Mouse (Mus musculus): ENCODE results near the gene Stpg3. TPM values are rescaled to one million over a fixed set of nuclear protein-coding genes. Genes with fewer than 3 reads are reported as not detected.

The Stpg3 gene
- total and polyA plus RNA-seq, 3 experiments: not detected

- H3K4me1 ChIP-seq (ENCODE audit: control insufficient read depth in 1 of 2, insufficient read depth in 2 of 2): peaks cover 3% of the 10 kb centered on the region in 2 experiments
- in situ Hi-C loops (cut with MboI; ENCODE audit: low pct_ligation_motif_present, low pct_unique_long_range_greater_than_20kb, low sequenced_read_pairs) (no loop called here), dilution Hi-C loops (cut with MboI; ENCODE audit: extremely low pct_ligation_motif_present, extremely low pct_unique_long_range_greater_than_20kb, low sequenced_read_pairs) (no loop called here)
- no peak for DNase-seq (ENCODE audit: extremely low read depth)
- no peak within 1 kb of the TSS for H3K9ac ChIP-seq (ENCODE audit: insufficient read depth, low read depth)
- H3K9me3 ChIP-seq (replicated peaks; ENCODE audit: low read length): no peaks in the 10 kb centered on the region
- H3K27me3 ChIP-seq (replicated peaks): peaks cover 6% of the 10 kb centered on the region
- no peaks in the 10 kb centered on the region for H3K79me2 ChIP-seq (replicated peaks; ENCODE audit: control insufficient read depth, extremely low read depth, insufficient read depth, poor library complexity, severe bottlenecking)
- no peak for TF ChIP-seq KAT2A (IDR thresholded peaks at IDR 0.05; ENCODE audit: insufficient replicate concordance, low read length)
- TF ChIP-seq SMC3 (IDR thresholded peaks at IDR 0.05; ENCODE audit: low read depth, low read length): no peak
- TF ChIP-seq JUND (conservative IDR thresholded peaks at IDR 0.05; ENCODE audit: low read depth, low read length): no peak
- no peak for TF ChIP-seq ELF1 (IDR thresholded peaks at IDR 0.05; ENCODE audit: low read depth, low read length)
- no peak for TF ChIP-seq MEF2A (IDR thresholded peaks at IDR 0.05; ENCODE audit: borderline replicate concordance, low read depth, low read length)
- no peak for TF ChIP-seq JUN (IDR thresholded peaks at IDR 0.05; ENCODE audit: insufficient read depth, low read depth, low read length)
- TF ChIP-seq RAD21 (IDR thresholded peaks at IDR 0.05; ENCODE audit: low read depth, low read length): no peak
- TF ChIP-seq ZNF384 (IDR thresholded peaks at IDR 0.05; ENCODE audit: low read depth, low read length): no peak
- no peak for TF ChIP-seq BHLHE40 (IDR thresholded peaks at IDR 0.05; ENCODE audit: low read depth, low read length)
- TF ChIP-seq MAZ (IDR thresholded peaks at IDR 0.05; ENCODE audit: low read depth, low read length): no peak
- TF ChIP-seq NELFE (IDR thresholded peaks at IDR 0.05; ENCODE audit: low read depth, low read length): no peak
- TF ChIP-seq MAFK (IDR thresholded peaks at IDR 0.05; ENCODE audit: insufficient replicate concordance, low read length): no peak
- TF ChIP-seq CHD1 (IDR thresholded peaks at IDR 0.05; ENCODE audit: low read depth, low read length): no peak
- no peak for TF ChIP-seq ETS1 (conservative IDR thresholded peaks at IDR 0.05; ENCODE audit: low read depth, low read length)
- TF ChIP-seq NRF1 (IDR thresholded peaks at IDR 0.05; ENCODE audit: low read depth, low read length): no peak
- H3K27ac ChIP-seq (ENCODE audit: insufficient read depth, low read depth): no peak within 1 kb of the TSS
- H3K4me3 ChIP-seq (replicated peaks in 1 of 3; ENCODE audit: low read depth in 2 of 3, low read length in 2 of 3, poor library complexity in 1 of 3): no peak within 1 kb of the TSS
- no peak within 1 kb of the TSS for H3K4me2 ChIP-seq (ENCODE audit: insufficient read depth, low read depth, poor library complexity, severe bottlenecking)
- H3K36me3 ChIP-seq (replicated peaks in 1 of 2; ENCODE audit: control insufficient read depth in 1 of 2, insufficient read depth in 1 of 2, low read length in 1 of 2): peaks cover 64 to 81% of the 10 kb centered on the region in 2 experiments
Observed at GRCm38 (mm10) chr2:25246183-25247072, 32.0 kb upstream of the Stpg3 start, which contains the start of gene AL732309.1. TSS of gene AL732309.1 (minus strand) at chr2:25246863.

DNA sequence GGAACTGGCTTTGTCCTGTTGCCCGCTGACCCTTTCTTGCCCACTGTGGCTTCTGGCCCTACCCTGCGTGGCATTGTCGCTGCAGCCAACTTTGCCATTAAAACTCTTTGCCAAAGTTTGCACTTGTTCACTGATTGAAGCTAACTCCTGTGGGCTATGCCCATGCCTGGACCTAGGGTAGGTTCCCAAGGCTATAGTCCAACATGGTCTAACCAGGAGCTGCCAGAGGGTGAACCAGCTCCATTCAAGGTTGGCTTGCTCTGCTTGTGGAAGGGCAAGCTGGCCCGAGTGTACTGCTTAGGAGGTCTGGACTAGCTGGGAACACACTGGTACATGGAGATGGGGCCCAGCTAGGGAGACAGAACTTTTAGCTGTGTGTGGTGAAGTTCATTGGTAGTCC, 29.7 kb upstream of the Stpg3 start:
- dilution Hi-C loops (cut with MboI; ENCODE audit: extremely low pct_ligation_motif_present, extremely low pct_unique_long_range_greater_than_20kb, low sequenced_read_pairs) (no loop called here), in situ Hi-C loops (cut with MboI; ENCODE audit: low pct_ligation_motif_present, low pct_unique_long_range_greater_than_20kb, low sequenced_read_pairs) (no loop called here)
- no peak for TF ChIP-seq GABPA (IDR thresholded peaks at IDR 0.05; ENCODE audit: insufficient replicate concordance, low read depth, low read length)
- TF ChIP-seq POLR2A (IDR thresholded peaks at IDR 0.05; ENCODE audit: low read depth, low read length): peak; percentile 14; the same call in 1 of the 2 replicates
- Histone ChIP-seq H3K4me2 (ENCODE audit: insufficient read depth, low read depth, poor library complexity, severe bottlenecking) (no peak overlapping the region), H3K9ac (ENCODE audit: insufficient read depth, low read depth) (no peak overlapping the region), H3K4me3 (replicated peaks in 1 of 3; ENCODE audit: low read depth in 2 of 3, low read length in 2 of 3, poor library complexity in 1 of 3) (no peak overlapping the region), H3K79me2 (replicated peaks; ENCODE audit: control insufficient read depth, extremely low read depth, insufficient read depth, poor library complexity, severe bottlenecking) (no peaks in the 10 kb centered on the region), H3K27me3 (replicated peaks) (peaks cover 19% of the 10 kb centered on the region), H3K36me3 (replicated peaks in 1 of 2; ENCODE audit: control insufficient read depth in 1 of 2, insufficient read depth in 1 of 2, low read length in 1 of 2) (peaks cover 43 to 58% of the 10 kb centered on the region in 2 experiments), H3K9me3 (replicated peaks; ENCODE audit: low read length) (no peaks in the 10 kb centered on the region), H3K4me1 (ENCODE audit: control insufficient read depth in 1 of 2, insufficient read depth in 2 of 2) (peaks cover 8 to 16% of the 10 kb centered on the region in 2 experiments), H3K27ac (ENCODE audit: insufficient read depth, low read depth) (no peak overlapping the region)
- DNase-seq (ENCODE audit: extremely low read depth): no peak
